Mouse (Mus musculus): Measurements from ENCODE around the gene Entpd6.

Entpd6 gene

DNA sequence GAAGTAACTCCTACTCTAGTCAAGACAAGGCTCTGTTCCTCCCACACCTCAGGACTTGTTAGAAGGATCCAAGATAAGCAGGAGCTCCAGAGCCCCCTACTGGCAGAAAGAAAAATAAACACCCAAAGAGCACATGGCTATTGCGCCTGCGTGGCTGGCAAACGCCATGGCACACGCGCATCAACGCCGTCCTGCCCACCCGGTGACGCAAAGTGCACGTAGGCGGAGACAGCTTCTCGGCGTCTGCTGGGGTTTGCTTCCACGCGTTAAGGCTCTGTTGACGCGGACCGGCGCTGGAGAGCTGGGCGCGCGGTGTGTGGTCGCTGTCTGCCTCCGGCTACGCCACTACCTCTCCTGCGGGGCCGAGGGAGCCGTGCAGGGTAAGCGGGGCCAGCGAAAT is at the start of gene Entpd6:
Gene Entpd6, plus strand, starts transcription at position 189 of the 400 bp plus-strand sequence.
- peak; percentile 95 for DNase-seq

DNA sequence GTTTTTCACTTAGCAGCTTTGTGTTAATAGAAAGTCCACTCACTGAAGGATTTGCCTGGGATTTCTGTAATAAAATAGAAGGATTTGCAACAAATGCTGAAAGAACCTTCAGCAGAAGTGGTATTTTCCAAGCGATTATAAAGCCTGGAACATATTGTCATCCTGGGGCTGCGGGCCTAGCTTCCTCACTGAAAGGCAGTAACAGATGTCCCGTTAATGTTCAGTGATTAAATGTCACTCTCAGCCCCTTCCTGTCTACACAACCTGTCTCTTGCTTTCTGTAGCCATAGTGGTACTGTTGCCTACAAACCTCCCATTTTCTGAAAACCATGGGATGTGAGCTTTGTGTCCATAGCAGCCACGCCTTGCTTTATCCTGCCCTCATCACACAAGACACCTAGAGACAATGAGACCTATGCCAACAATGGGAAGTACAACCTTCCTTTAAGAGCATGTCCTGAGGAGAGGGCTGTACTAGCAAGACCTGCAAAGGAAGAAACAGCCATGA is 36.6 kb upstream of the Entpd6 start:
- DNase-seq: no peak

- DNase-seq: no peak
Measured at GRCm38 (mm10) chr2:150735756-150736576, 12.9 kb upstream of the Entpd6 start.

- DNase-seq: no peak
Measured at GRCm38 (mm10) chr2:150737881-150738280, 11.0 kb upstream of the Entpd6 start.

GRCm38 (mm10) chr2:150740145-150740841 is 8.5 kb upstream of the Entpd6 start:
- DNase-seq: no peak

- DNase-seq: no peak
Measured at GRCm38 (mm10) chr2:150741405-150741804, 7.4 kb upstream of the Entpd6 start.

DNA sequence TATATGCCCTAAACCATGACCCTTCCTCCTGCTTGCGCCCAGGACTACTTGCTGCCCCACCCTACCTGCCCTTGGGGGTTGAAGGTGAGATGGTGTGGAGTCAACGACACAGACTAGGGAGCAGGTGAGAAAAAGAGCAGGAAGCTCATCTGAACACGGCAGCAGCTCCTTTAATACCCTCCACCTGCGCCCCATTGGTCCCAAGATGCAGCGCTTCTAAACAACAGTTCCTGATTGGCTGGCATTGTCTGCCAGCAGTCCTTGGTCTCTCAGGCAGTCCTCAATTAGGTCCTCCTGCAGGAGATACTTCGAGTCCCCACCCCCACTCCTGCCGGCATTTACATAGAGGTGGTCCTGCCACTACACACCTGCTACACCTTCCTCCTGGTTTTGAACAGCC is 3.8 kb upstream of the Entpd6 start:
- DNase-seq: no peak

- DNase-seq: no peak
Measured at GRCm38 (mm10) chr2:150749283-150749682, 441 bp downstream of the Entpd6 start.

GRCm38 (mm10) chr2:150750129-150750979 is 1.5 kb downstream of the Entpd6 start:
- peak; percentile 49 for DNase-seq

DNA sequence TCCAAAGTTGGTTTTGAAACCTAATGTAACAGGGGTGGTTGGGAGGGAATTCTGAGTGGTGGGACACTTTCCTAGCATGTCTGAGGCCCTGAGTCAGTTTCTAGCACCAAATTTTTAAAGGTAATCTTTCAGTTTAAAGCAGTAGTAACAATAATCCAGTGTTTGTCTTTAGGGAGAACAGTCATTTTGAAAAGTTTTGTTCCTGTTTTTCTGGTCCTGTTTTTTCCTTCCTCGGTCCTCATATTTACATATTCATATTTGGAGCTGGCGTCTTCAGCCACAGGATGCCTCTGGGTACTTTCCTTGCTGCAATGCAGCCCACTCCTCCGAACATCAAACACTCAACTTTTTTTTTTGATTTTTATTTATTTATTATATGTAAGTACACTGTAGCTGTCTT is 6.2 kb downstream of the Entpd6 start:
- DNase-seq: no peak

DNA sequence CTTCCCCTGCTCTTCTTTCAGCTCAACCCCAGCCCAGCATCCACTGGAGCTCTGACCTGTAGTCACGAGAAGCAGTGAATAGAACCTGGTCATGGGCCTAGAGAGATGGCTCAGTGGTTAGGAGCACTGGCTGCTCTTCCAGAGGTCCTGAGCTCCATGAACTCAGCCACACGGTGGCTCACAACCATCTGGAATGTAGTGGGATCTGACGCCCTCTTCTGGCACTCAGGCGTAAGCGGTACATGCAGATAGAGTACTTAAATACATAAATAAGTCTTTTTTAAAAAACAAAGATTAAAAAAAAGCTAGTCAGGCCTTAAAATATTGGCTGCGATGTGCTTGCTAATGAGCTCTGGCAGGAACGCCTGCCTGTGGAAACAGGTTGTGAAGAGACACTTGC is 12.6 kb downstream of the Entpd6 start:
- DNase-seq: no peak

- no peak for DNase-seq
Measured at GRCm38 (mm10) chr2:150765619-150766018, 16.8 kb downstream of the Entpd6 start.

GRCm38 (mm10) chr2:150766083-150766862 is 17.4 kb downstream of the Entpd6 start:
- DNase-seq: no peak

GRCm38 (mm10) chr2:150768678-150769077 is 19.8 kb downstream of the Entpd6 start:
- DNase-seq: no peak

- no peak for DNase-seq
Measured at GRCm38 (mm10) chr2:150770747-150771146, 21.9 kb downstream of the Entpd6 start.

- DNase-seq: no peak
Measured at GRCm38 (mm10) chr2:150771169-150771568, 22.3 kb downstream of the Entpd6 start.

DNA sequence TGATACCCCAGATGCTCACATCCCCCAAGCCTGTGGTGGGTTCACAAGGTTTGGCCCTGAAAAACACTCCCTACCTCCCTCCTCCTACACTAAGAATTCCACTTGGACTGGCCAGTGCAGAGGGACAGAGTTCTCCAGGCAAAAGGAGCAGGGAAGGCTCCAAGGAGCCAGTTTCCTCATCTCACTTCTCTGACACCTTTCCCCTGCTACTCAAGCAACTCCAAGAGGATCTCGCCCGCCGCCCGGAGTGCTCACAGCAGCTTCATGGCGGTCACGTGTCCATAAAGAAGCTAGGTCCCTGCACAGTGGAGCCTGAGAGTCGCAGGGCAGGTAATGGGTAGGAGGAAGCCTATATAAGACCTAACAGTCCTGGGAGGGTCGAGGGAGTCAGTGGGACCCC is 23.2 kb downstream of the Entpd6 start:
- no peak for DNase-seq

- no peak for DNase-seq
Measured at GRCm38 (mm10) chr2:150772466-150773119, 23.8 kb downstream of the Entpd6 start.

DNA sequence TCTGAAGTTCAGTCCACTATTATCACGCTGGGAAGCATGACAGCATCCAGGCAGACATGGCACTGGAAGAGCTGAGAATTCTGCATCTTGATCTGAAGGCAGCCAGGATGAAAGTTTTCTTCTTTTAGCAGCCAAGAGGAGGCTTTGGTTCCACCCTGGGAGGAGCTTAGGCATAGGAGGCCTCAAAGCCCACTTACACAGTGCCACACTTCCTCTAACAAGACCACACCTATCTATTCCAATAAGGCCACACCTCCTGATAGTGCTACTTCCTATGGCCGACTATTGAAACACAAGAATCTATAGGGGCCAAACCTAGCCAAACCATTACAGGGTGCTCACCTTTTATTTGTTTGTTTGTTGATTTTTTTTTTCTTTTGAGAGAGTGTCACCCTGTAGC is 34.0 kb downstream of the Entpd6 start:
- DNase-seq: no peak

DNA sequence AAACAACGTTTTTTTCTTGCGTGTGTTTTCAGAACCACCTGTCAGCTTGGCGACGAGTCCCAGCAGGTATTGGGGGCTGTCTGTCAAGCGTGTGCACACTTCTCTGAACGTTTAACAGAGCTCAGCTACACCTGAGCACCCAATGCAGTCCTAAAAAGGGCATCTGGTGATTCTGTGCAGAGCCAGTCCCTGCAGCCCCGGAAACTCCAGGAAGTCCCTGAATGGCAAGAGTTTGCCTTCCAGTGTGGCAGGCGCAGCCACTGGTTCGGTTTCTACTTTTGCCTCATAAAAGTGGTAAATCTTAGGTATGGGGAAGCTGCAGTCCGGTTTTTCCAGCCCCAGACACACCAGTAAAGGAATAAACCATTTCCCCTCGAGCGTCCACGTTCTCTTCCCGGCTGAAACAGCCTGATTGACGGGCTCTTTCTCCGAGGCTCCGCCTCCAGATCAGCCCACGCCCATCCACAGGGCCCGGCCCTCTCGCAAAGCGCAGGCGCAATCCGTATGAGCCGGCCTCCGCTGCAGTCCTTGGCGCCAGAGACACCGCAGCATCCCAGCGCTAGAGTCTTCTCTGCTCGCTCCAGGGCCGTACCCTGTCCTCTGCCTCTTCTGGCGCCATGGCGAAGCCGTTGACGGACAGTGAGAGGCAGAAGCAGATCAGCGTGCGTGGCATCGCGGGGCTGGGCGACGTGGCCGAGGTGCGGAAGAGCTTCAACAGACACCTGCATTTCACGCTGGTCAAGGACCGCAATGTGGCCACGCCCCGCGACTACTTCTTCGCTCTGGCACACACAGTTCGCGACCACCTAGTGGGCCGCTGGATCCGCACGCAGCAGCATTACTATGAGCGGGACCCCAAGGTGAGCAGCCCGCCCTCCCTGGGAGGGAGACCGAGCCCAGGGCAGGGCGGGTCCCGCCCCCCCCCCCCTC is 37.7 kb downstream of the Entpd6 start, which contains the start of gene Pygb:
Gene Pygb, plus strand, starts transcription at position 485 of the 930 bp plus-strand sequence.
- peak; percentile 83 for DNase-seq
